Mouse (Mus musculus): ENCODE results near the gene Hcrtr1. TPM values are rescaled to one million over a fixed set of nuclear protein-coding genes. Genes with fewer than 3 reads are reported as not detected.

Hcrtr1 gene
- polyA plus RNA-seq, 1 experiment from 2014 or later, result 0.34 TPM

- no peaks in the 10 kb centered on the region for H3K27me3 ChIP-seq (replicated peaks; ENCODE audit: control insufficient read depth, insufficient read depth, low read length)
- WGBS, result 74% methylated on average over 7 of the region's 7 CpGs
Measured at GRCm38 (mm10) chr4:130112299-130112698, 26.9 kb downstream of the Hcrtr1 start.

DNA sequence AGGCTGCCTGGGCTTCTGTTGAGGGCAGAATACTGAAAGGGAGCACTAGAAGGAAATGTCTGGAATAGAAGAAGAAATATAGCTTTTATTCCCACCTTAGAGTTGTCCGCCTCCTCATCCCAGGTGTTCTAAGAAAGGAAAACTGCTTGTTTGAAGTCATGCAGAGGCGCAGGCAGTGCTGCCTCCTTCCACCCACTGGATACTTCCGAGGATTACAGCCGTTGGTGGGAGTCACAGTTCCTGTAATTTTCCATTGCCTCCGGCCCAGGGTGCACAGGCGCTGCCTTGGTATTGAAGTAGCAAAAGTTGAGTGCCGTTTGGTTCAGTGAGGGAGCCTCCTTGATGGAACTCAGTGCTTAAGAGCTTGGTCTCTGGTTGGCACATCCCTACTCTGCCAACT, 29.1 kb downstream of the Hcrtr1 start:
- H3K9ac ChIP-seq (ENCODE audit: low read depth, low read length), result peak overlapping the region; percentile 35; the same call in 1 of the 2 replicates
- WGBS, result 90% methylated on average over 7 of the region's 7 CpGs
- peaks cover 39% of the 10 kb centered on the region for H3K4me1 ChIP-seq (ENCODE audit: control insufficient read depth, insufficient read depth, low read length)
- H3K4me3 ChIP-seq (ENCODE audit: low read length), result no peak overlapping the region
- no peaks in the 10 kb centered on the region for H3K27me3 ChIP-seq (replicated peaks; ENCODE audit: control insufficient read depth, insufficient read depth, low read length)
- no peaks in the 10 kb centered on the region for H3K9me3 ChIP-seq (ENCODE audit: control insufficient read depth, low read length)
- no peak overlapping the region for H3K27ac ChIP-seq (ENCODE audit: low read length)
- no peak overlapping the region for H3K4me2 ChIP-seq (ENCODE audit: low read depth, low read length)
- ATAC-seq, result no peak
- H3K36me3 ChIP-seq (ENCODE audit: control insufficient read depth, insufficient read depth, low read length), result no peaks in the 10 kb centered on the region

More at GRCm38 (mm10) chr4:130112299-130112698, 26.9 kb downstream of the Hcrtr1 start:
- no peak overlapping the region for H3K27ac ChIP-seq (ENCODE audit: low read length)
- no peak overlapping the region for H3K4me2 ChIP-seq (ENCODE audit: low read depth, low read length)
- no peak overlapping the region for H3K9ac ChIP-seq (ENCODE audit: low read depth, low read length)
- H3K36me3 ChIP-seq (ENCODE audit: control insufficient read depth, insufficient read depth, low read length), result no peaks in the 10 kb centered on the region
- no peak overlapping the region for H3K4me3 ChIP-seq (ENCODE audit: low read length)
- no peaks in the 10 kb centered on the region for H3K9me3 ChIP-seq (ENCODE audit: control insufficient read depth, low read length)
- ATAC-seq, result no peak
- H3K4me1 ChIP-seq (ENCODE audit: control insufficient read depth, insufficient read depth, low read length), result peaks cover 28% of the 10 kb centered on the region

DNA sequence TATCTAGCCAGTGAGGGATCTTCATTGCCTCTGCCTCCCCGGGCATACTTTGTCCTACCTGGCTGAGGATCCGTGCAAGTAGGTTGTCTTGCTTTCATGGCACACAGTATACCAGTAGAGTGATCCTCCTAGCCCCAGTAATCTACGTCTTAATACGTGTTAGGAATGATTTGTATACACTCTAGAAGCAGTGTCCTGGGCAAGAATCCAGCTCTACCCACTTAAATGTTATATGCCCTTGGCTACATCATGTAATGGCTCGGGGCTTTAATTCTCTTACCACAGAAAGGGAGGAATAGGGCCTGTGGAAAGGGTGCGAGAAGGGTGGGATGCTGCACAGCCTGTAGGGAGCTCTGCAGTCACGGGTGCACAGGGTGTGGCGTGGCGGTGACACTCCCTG, 29.5 kb downstream of the Hcrtr1 start:
- no peak for ATAC-seq
- no peak overlapping the region for H3K27ac ChIP-seq (ENCODE audit: low read length)
- WGBS, result 81% methylated on average over 9 of the region's 9 CpGs
- peak overlapping the region; percentile 35; the same call in 1 of the 2 replicates for H3K9ac ChIP-seq (ENCODE audit: low read depth, low read length)
- H3K4me1 ChIP-seq (ENCODE audit: control insufficient read depth, insufficient read depth, low read length), result peaks cover 39% of the 10 kb centered on the region
- H3K36me3 ChIP-seq (ENCODE audit: control insufficient read depth, insufficient read depth, low read length), result no peaks in the 10 kb centered on the region
- no peaks in the 10 kb centered on the region for H3K9me3 ChIP-seq (ENCODE audit: control insufficient read depth, low read length)
- no peaks in the 10 kb centered on the region for H3K27me3 ChIP-seq (replicated peaks; ENCODE audit: control insufficient read depth, insufficient read depth, low read length)
- H3K4me2 ChIP-seq (ENCODE audit: low read depth, low read length), result no peak overlapping the region
- H3K4me3 ChIP-seq (ENCODE audit: low read length), result no peak overlapping the region

DNA sequence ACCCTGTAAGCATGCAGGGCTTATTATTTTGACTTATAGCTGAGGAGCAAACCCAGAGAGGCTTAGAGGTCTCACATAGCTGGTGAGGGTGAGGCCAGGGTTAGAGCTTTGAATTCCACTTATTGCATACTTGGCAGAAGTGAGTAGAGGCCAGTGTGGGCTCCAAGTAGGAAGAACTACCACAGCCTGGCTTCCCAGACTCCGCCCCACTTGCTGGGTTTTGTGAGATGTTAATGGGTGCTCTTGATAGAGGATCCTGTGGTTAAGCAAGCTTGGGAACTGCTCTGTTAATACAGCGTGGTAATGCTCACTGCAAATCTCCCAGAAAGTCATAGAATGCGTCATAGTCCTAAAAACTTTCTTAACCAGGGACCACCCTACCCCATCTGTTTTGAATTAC, 30.2 kb downstream of the Hcrtr1 start:
- H3K4me2 ChIP-seq (ENCODE audit: low read depth, low read length), result peak overlapping the region; percentile 19; the same call in 1 of the 2 replicates
- no peak overlapping the region for H3K27ac ChIP-seq (ENCODE audit: low read length)
- H3K4me3 ChIP-seq (ENCODE audit: low read length), result peak overlapping the region; percentile 76; the same call in 1 of the 2 replicates
- no peaks in the 10 kb centered on the region for H3K36me3 ChIP-seq (ENCODE audit: control insufficient read depth, insufficient read depth, low read length)
- H3K9ac ChIP-seq (ENCODE audit: low read depth, low read length), result 0 out of 2 replicates have a peak overlapping the region, but pooled peaks have one; percentile 23
- H3K27me3 ChIP-seq (replicated peaks; ENCODE audit: control insufficient read depth, insufficient read depth, low read length), result no peaks in the 10 kb centered on the region
- H3K9me3 ChIP-seq (ENCODE audit: control insufficient read depth, low read length), result no peaks in the 10 kb centered on the region
- ATAC-seq, result no peak
- WGBS, result 88% methylated on average over 3 of the region's 3 CpGs
- H3K4me1 ChIP-seq (ENCODE audit: control insufficient read depth, insufficient read depth, low read length), result peaks cover 39% of the 10 kb centered on the region

- H3K4me2 ChIP-seq (ENCODE audit: low read depth, low read length), result peak overlapping the region; percentile 70
- H3K27ac ChIP-seq (ENCODE audit: low read length), result peak overlapping the region; percentile 82
- peaks cover 39% of the 10 kb centered on the region for H3K4me1 ChIP-seq (ENCODE audit: control insufficient read depth, insufficient read depth, low read length)
- peak overlapping the region; percentile 75 for H3K9ac ChIP-seq (ENCODE audit: low read depth, low read length)
- WGBS, result under 1% methylated on average over 39 of the region's 39 CpGs
- H3K36me3 ChIP-seq (ENCODE audit: control insufficient read depth, insufficient read depth, low read length), result no peaks in the 10 kb centered on the region
- peaks cover 3% of the 10 kb centered on the region; the same call in 1 of the 2 replicates for H3K9me3 ChIP-seq (ENCODE audit: control insufficient read depth, low read length)
- peak; percentile 88 for ATAC-seq
- peak overlapping the region; percentile 76 for H3K4me3 ChIP-seq (ENCODE audit: low read length)
- no peaks in the 10 kb centered on the region for H3K27me3 ChIP-seq (replicated peaks; ENCODE audit: control insufficient read depth, insufficient read depth, low read length)
Measured at GRCm38 (mm10) chr4:130107444-130108131, 31.6 kb downstream of the Hcrtr1 start.

DNA sequence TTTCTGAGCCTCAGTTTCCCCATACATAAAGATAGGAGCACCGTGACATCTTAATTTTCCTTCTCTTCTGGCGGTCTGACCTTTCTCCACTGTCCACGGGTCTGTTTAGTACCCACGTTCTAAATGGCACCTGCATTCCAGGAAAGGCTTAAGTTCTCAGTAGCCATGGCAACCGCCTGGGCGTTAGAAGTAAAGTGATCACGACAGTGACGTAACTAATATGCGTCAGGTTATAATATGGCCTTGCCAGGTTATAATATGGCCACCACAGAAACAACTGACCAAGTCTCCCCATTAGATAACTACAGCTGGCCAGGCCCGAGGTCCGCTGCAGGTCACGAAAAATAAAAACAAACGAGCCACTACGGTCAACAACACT, 32.1 kb downstream of the Hcrtr1 start:
- H3K36me3 ChIP-seq (ENCODE audit: control insufficient read depth, insufficient read depth, low read length), result no peaks in the 10 kb centered on the region
- peaks cover 44% of the 10 kb centered on the region for H3K4me1 ChIP-seq (ENCODE audit: control insufficient read depth, insufficient read depth, low read length)
- H3K4me2 ChIP-seq (ENCODE audit: low read depth, low read length), result peak overlapping the region; percentile 46
- peaks cover 3% of the 10 kb centered on the region; the same call in 1 of the 2 replicates for H3K9me3 ChIP-seq (ENCODE audit: control insufficient read depth, low read length)
- peak overlapping the region; percentile 46; the same call in 1 of the 2 replicates for H3K9ac ChIP-seq (ENCODE audit: low read depth, low read length)
- peak; percentile 46 for ATAC-seq
- 12% methylated on average over 14 of the region's 14 CpGs for WGBS
- H3K4me3 ChIP-seq (ENCODE audit: low read length), result peak overlapping the region; percentile 76
- H3K27ac ChIP-seq (ENCODE audit: low read length), result peak overlapping the region; percentile 11
- H3K27me3 ChIP-seq (replicated peaks; ENCODE audit: control insufficient read depth, insufficient read depth, low read length), result no peaks in the 10 kb centered on the region

DNA sequence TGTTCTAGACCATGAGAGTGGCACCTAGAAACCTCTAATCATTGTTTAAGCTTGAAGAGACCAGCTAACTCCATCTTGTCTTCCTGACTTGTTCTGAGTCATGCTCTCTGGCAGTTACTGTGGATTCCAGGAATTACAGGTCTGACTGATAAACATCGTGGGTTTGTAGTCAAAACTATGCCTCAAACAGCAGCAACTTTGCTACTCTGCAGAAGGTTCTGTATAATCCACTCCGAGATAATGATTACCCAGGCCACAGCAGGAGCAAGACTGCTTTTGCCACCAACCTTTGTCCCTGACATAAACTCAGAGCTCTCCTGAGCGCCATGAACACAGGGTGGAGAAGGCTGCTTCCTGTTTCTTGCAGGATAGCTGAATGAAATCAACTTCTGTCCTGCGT, 34.6 kb downstream of the Hcrtr1 start:
- H3K36me3 ChIP-seq (ENCODE audit: control insufficient read depth, insufficient read depth, low read length), result no peaks in the 10 kb centered on the region
- peak overlapping the region; percentile 27; the same call in 1 of the 2 replicates for H3K4me2 ChIP-seq (ENCODE audit: low read depth, low read length)
- WGBS, result 45% methylated on average over 4 of the region's 4 CpGs
- no peaks in the 10 kb centered on the region for H3K27me3 ChIP-seq (replicated peaks; ENCODE audit: control insufficient read depth, insufficient read depth, low read length)
- H3K9me3 ChIP-seq (ENCODE audit: control insufficient read depth, low read length), result peaks cover 3% of the 10 kb centered on the region; the same call in 1 of the 2 replicates
- H3K27ac ChIP-seq (ENCODE audit: low read length), result peak overlapping the region; percentile 90
- H3K4me3 ChIP-seq (ENCODE audit: low read length), result no peak overlapping the region
- peaks cover 42% of the 10 kb centered on the region for H3K4me1 ChIP-seq (ENCODE audit: control insufficient read depth, insufficient read depth, low read length)
- H3K9ac ChIP-seq (ENCODE audit: low read depth, low read length), result 0 out of 2 replicates have a peak overlapping the region, but pooled peaks have one; percentile 24
- ATAC-seq, result peak; percentile 73

- no peak for ATAC-seq
- Histone ChIP-seq H3K4me2 (ENCODE audit: low read depth, low read length) (no peak overlapping the region), H3K4me3 (ENCODE audit: low read length) (no peak overlapping the region), H3K9ac (ENCODE audit: low read depth, low read length) (no peak overlapping the region), H3K9me3 (ENCODE audit: control insufficient read depth, low read length) (peaks cover 3% of the 10 kb centered on the region; the same call in 1 of the 2 replicates), H3K4me1 (ENCODE audit: control insufficient read depth, insufficient read depth, low read length) (peaks cover 34% of the 10 kb centered on the region), H3K36me3 (ENCODE audit: control insufficient read depth, insufficient read depth, low read length) (no peaks in the 10 kb centered on the region), H3K27me3 (replicated peaks; ENCODE audit: control insufficient read depth, insufficient read depth, low read length) (no peaks in the 10 kb centered on the region), H3K27ac (ENCODE audit: low read length) (peak overlapping the region; percentile 90)
- 81% methylated on average over 12 of the region's 12 CpGs for WGBS
Measured at GRCm38 (mm10) chr4:130103632-130104031, 35.5 kb downstream of the Hcrtr1 start.

GRCm38 (mm10) chr4:130102111-130102651, 37.0 kb downstream of the Hcrtr1 start, which contains the start of gene Pef1:
TSS of gene Pef1 (plus strand) at chr4:130102558.
- Histone ChIP-seq H3K27me3 (replicated peaks; ENCODE audit: control insufficient read depth, insufficient read depth, low read length) (no peaks in the 10 kb centered on the region), H3K4me3 (ENCODE audit: low read length) (no peak within 1 kb of the TSS), H3K27ac (ENCODE audit: low read length) (peak within 1 kb of the TSS; percentile 78), H3K4me1 (ENCODE audit: control insufficient read depth, insufficient read depth, low read length) (peaks cover 27% of the 10 kb centered on the region), H3K4me2 (ENCODE audit: low read depth, low read length) (no peak within 1 kb of the TSS; the same call in 1 of the 2 replicates), H3K36me3 (ENCODE audit: control insufficient read depth, insufficient read depth, low read length) (no peaks in the 10 kb centered on the region), H3K9me3 (ENCODE audit: control insufficient read depth, low read length) (peaks cover 3% of the 10 kb centered on the region; the same call in 1 of the 2 replicates), H3K9ac (ENCODE audit: low read depth, low read length) (peak within 1 kb of the TSS; percentile 44; the same call in 1 of the 2 replicates)
- 10% methylated on average over 6 of the region's 6 CpGs for WGBS
- ATAC-seq, result peak; percentile 8; the same call in 1 of the 2 replicates
